Mouse (Mus musculus): ENCODE results near the gene Naxe. TPM values are rescaled to one million over a fixed set of nuclear protein-coding genes. Genes with fewer than 3 reads are reported as not detected.

Naxe gene
- total and polyA plus RNA-seq, 3 experiments, result 114 to 182 (median 165) TPM

GRCm38 (mm10) chr3:88077441-88077840 is 19.1 kb upstream of the Naxe start:
- DNase-seq (ENCODE audit: low read depth, low spot score), result no peak
- Histone ChIP-seq H3K4me1 (ENCODE audit: control insufficient read depth in 1 of 2, insufficient read depth in 2 of 2, low read length in 2 of 2) (0 out of 4 replicates have a peak, but pooled peaks cover 0 to 3% of the 10 kb centered on the region in 2 experiments), H3K9me3 (replicated peaks; ENCODE audit: insufficient read depth, low read length) (no peaks in the 10 kb centered on the region), H3K27ac (ENCODE audit: control insufficient read depth, low read depth, low read length) (no peak overlapping the region), H3K79me2 (ENCODE audit: control insufficient read depth, insufficient read depth, low read length, poor library complexity) (peaks cover 5% of the 10 kb centered on the region; the same call in 1 of the 2 replicates), H3K9ac (ENCODE audit: control insufficient read depth, low read depth, low read length, poor library complexity, severe bottlenecking) (no peak overlapping the region), H3K4me3 (ENCODE audit: control insufficient read depth in 1 of 2, insufficient read depth in 1 of 2, low read depth in 2 of 2, low read length in 2 of 2) (no peak overlapping the region), H3K27me3 (ENCODE audit: control insufficient read depth in 1 of 2, insufficient read depth in 2 of 2, low read length in 2 of 2) (peaks cover 19 to 23% of the 10 kb centered on the region in 2 experiments), H3K36me3 (ENCODE audit: control insufficient read depth in 1 of 2, insufficient read depth in 2 of 2, low read length in 2 of 2) (no peaks in the 10 kb centered on the region)
- TF ChIP-seq ZC3H11A (IDR thresholded peaks at IDR 0.05; ENCODE audit: low read depth, low read length) (no peak), GATA1 (IDR thresholded peaks at IDR 0.05; ENCODE audit: low read depth, low read length) (no peak), RCOR1 (IDR thresholded peaks at IDR 0.05; ENCODE audit: low read depth, low read length) (no peak), KAT2A (conservative IDR thresholded peaks at IDR 0.05; ENCODE audit: low read depth, low read length) (no peak), NELFE (IDR thresholded peaks at IDR 0.05; ENCODE audit: low read depth, low read length) (no peak), CHD1 (IDR thresholded peaks at IDR 0.05; ENCODE audit: low read depth, low read length) (no peak), ZKSCAN1 (IDR thresholded peaks at IDR 0.05; ENCODE audit: low read depth, low read length) (no peak), SMC3 (IDR thresholded peaks at IDR 0.05; ENCODE audit: low read depth, low read length) (no peak), MYB (IDR thresholded peaks at IDR 0.05; ENCODE audit: low read depth, low read length) (no peak), MAX (IDR thresholded peaks at IDR 0.05; ENCODE audit: low read length) (no peak), JUND (IDR thresholded peaks at IDR 0.05; ENCODE audit: low read depth, low read length) (no peak), BHLHE40 (IDR thresholded peaks at IDR 0.05; ENCODE audit: borderline replicate concordance, low read depth, low read length) (no peak)

DNA sequence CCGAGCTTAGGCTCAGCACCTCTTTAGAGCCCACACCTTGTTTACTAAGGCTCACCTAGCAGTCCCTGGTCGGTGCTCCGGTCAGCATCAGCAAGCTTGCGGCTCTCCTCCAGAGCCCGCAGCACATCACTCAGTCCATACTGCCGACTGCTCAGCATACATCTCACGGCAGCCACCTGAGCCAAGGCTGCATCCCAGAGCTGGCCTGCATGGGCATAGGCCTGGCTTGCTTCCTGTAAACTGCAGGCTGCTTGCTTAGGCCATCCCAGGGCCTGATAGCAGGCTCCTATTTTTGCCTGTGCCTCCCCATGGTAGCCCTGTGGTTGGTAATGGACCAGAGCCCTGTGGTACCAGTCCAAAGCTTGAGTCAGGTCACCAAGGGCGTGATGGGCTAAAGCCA is 16.5 kb upstream of the Naxe start:
- Histone ChIP-seq H3K36me3 (ENCODE audit: control insufficient read depth in 1 of 2, insufficient read depth in 2 of 2, low read length in 2 of 2) (no peaks in the 10 kb centered on the region), H3K4me1 (ENCODE audit: control insufficient read depth in 1 of 2, insufficient read depth in 2 of 2, low read length in 2 of 2) (no peaks in the 10 kb centered on the region), H3K79me2 (ENCODE audit: control insufficient read depth, insufficient read depth, low read length, poor library complexity) (no peaks in the 10 kb centered on the region), H3K9me3 (replicated peaks; ENCODE audit: insufficient read depth, low read length) (no peaks in the 10 kb centered on the region), H3K4me3 (ENCODE audit: control insufficient read depth in 1 of 2, insufficient read depth in 1 of 2, low read depth in 2 of 2, low read length in 2 of 2) (no peak overlapping the region), H3K27ac (ENCODE audit: control insufficient read depth, low read depth, low read length) (no peak overlapping the region), H3K27me3 (ENCODE audit: control insufficient read depth in 1 of 2, insufficient read depth in 2 of 2, low read length in 2 of 2) (peaks cover 19 to 23% of the 10 kb centered on the region in 2 experiments), H3K9ac (ENCODE audit: control insufficient read depth, low read depth, low read length, poor library complexity, severe bottlenecking) (no peak overlapping the region)
- no peak for DNase-seq (ENCODE audit: low read depth, low spot score)
- TF ChIP-seq JUND (IDR thresholded peaks at IDR 0.05; ENCODE audit: low read depth, low read length) (no peak), BHLHE40 (IDR thresholded peaks at IDR 0.05; ENCODE audit: borderline replicate concordance, low read depth, low read length) (no peak), UBTF (IDR thresholded peaks at IDR 0.05; ENCODE audit: borderline replicate concordance, insufficient read depth, low read depth, low read length) (no peak), ZNF384 (IDR thresholded peaks at IDR 0.05; ENCODE audit: low read depth, low read length) (no peak)

GRCm38 (mm10) chr3:88074351-88074750 is 16.1 kb upstream of the Naxe start:
- no peaks in the 10 kb centered on the region for H3K36me3 ChIP-seq (ENCODE audit: control insufficient read depth in 1 of 2, insufficient read depth in 2 of 2, low read length in 2 of 2)
- no peak overlapping the region for H3K27ac ChIP-seq (ENCODE audit: control insufficient read depth, low read depth, low read length)
- no peaks in the 10 kb centered on the region for H3K79me2 ChIP-seq (ENCODE audit: control insufficient read depth, insufficient read depth, low read length, poor library complexity)
- H3K4me3 ChIP-seq (ENCODE audit: control insufficient read depth in 1 of 2, insufficient read depth in 1 of 2, low read depth in 2 of 2, low read length in 2 of 2), result no peak overlapping the region
- no peaks in the 10 kb centered on the region for H3K9me3 ChIP-seq (replicated peaks; ENCODE audit: insufficient read depth, low read length)
- H3K27me3 ChIP-seq (ENCODE audit: control insufficient read depth in 1 of 2, insufficient read depth in 2 of 2, low read length in 2 of 2), result peaks cover 19 to 23% of the 10 kb centered on the region in 2 experiments
- no peak for TF ChIP-seq NELFE (IDR thresholded peaks at IDR 0.05; ENCODE audit: low read depth, low read length)
- TF ChIP-seq ZC3H11A (IDR thresholded peaks at IDR 0.05; ENCODE audit: low read depth, low read length), result no peak
- TF ChIP-seq CHD2 (IDR thresholded peaks at IDR 0.05; ENCODE audit: low read length), result no peak
- TF ChIP-seq BHLHE40 (IDR thresholded peaks at IDR 0.05; ENCODE audit: borderline replicate concordance, low read depth, low read length), result no peak
- no peak for TF ChIP-seq SMC3 (IDR thresholded peaks at IDR 0.05; ENCODE audit: low read depth, low read length)
- no peak for TF ChIP-seq USF1 (IDR thresholded peaks at IDR 0.05; ENCODE audit: low read depth, low read length)
- TF ChIP-seq TBP (IDR thresholded peaks at IDR 0.05; ENCODE audit: low read depth, low read length), result no peak
- no peak for TF ChIP-seq UBTF (IDR thresholded peaks at IDR 0.05; ENCODE audit: borderline replicate concordance, insufficient read depth, low read depth, low read length)
- no peak for TF ChIP-seq MAFK (IDR thresholded peaks at IDR 0.05; ENCODE audit: borderline replicate concordance, low read depth, low read length)
- TF ChIP-seq ELF1 (IDR thresholded peaks at IDR 0.05; ENCODE audit: low read depth, low read length), result no peak
- no peak for TF ChIP-seq USF2 (IDR thresholded peaks at IDR 0.05; ENCODE audit: borderline replicate concordance in 1 of 2, insufficient read depth in 1 of 2, low read depth in 1 of 2, low read length in 2 of 2)
- TF ChIP-seq POLR2AphosphoS5 (IDR thresholded peaks at IDR 0.05; ENCODE audit: borderline replicate concordance, low read depth, low read length), result no peak
- TF ChIP-seq MAX (IDR thresholded peaks at IDR 0.05; ENCODE audit: low read length), result no peak
- no peak for TF ChIP-seq ZNF384 (IDR thresholded peaks at IDR 0.05; ENCODE audit: low read depth, low read length)
- TF ChIP-seq KAT2A (conservative IDR thresholded peaks at IDR 0.05; ENCODE audit: low read depth, low read length), result no peak
- no peak for TF ChIP-seq RCOR1 (IDR thresholded peaks at IDR 0.05; ENCODE audit: low read depth, low read length)
- TF ChIP-seq GATA1 (IDR thresholded peaks at IDR 0.05; ENCODE audit: low read depth, low read length), result no peak
- no peak for TF ChIP-seq MAZ (IDR thresholded peaks at IDR 0.05; ENCODE audit: low read depth, low read length)
- TF ChIP-seq MYB (IDR thresholded peaks at IDR 0.05; ENCODE audit: low read depth, low read length), result no peak
- no peak for TF ChIP-seq HCFC1 (IDR thresholded peaks at IDR 0.05; ENCODE audit: low read depth, low read length)
- no peak overlapping the region for H3K9ac ChIP-seq (ENCODE audit: control insufficient read depth, low read depth, low read length, poor library complexity, severe bottlenecking)
- H3K4me1 ChIP-seq (ENCODE audit: control insufficient read depth in 1 of 2, insufficient read depth in 2 of 2, low read length in 2 of 2), result no peaks in the 10 kb centered on the region
- DNase-seq (ENCODE audit: low read depth, low spot score), result no peak

Data from MEL (cell line).